Mouse (Mus musculus) cortical plate, adult 2 months (tissue): Measurements from ENCODE around the gene Cat.

Experiments used
- CTCF ChIP-seq: fragments of 200-500 bp; IDR thresholded peaks from 2 replicates; pipeline ENCODE4 v1.5.1; 2011; ENCODE audit warnings: mild to moderate bottlenecking, control low read depth, low read length; ENCODE audit not compliant: insufficient read depth; ENCODE audit errors: extremely low read depth
- POLR2A ChIP-seq: fragments of 200-500 bp; IDR thresholded peaks from 2 replicates; pipeline ENCODE4 v1.6.1; 2011; ENCODE audit warnings: mild to moderate bottlenecking, low read length, control low read depth; ENCODE audit not compliant: insufficient read depth; ENCODE audit errors: extremely low read depth

DNA sequence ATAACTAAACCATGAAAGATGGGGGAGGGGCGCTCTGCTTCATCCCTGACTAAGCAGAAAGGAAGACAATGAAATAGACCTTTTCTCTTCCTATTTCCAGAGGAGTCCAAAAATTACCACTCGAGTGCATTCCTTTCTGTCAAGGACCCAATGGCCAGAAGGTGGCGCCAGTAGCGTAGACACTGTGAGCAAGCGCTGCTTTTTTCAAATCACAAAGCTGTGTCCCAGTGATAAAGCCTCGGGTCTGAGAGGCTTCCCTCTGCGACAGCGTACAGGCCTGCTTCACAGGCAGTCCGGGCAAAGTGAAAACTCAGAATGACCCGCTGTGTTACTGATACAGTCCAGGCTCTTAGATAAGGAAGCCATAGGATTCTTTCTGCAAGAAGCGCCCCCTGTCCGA is 45.2 kb downstream of the Cat start:
- TF ChIP-seq CTCF (peak; percentile 85), POLR2A (no peak)
